Mouse (Mus musculus): Measurements from ENCODE around the gene Neurl3. TPM values are rescaled to one million over a fixed set of nuclear protein-coding genes. Genes with fewer than 3 reads are reported as not detected.

Gene Neurl3
- total and polyA plus RNA-seq, 3 experiments = 0.92 to 3.3 TPM; not detected in 1

DNA sequence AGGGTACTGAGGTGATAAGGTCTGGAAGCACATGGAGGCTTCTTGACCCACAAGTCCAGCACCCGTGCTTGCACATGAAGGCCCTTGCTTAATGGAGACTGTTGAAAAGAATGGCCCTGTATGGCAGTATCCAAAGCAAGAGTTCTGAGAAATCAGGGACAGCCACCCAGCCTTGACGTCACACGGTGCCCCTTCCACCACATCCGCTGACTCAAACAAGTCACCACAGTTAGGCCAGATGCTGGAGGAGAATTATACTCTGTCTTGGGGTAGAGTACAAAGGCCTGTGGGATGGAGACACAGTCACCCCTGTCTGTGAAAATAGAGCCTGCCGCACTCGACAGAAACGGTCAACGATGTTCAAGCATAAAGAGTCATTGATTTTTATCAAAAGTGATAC is 19.0 kb upstream of the Neurl3 start:
- H3K9me3 ChIP-seq (replicated peaks; ENCODE audit: insufficient read depth, low read length) = no peaks in the 10 kb centered on the region
- no peak for TF ChIP-seq ZMIZ1 (IDR thresholded peaks at IDR 0.05; ENCODE audit: low read depth, low read length)
- no peak for DNase-seq (ENCODE audit: low read depth, low spot score)
- no peak overlapping the region for H3K27ac ChIP-seq (ENCODE audit: control insufficient read depth, low read depth, low read length)
- H3K36me3 ChIP-seq (ENCODE audit: control insufficient read depth in 1 of 2, insufficient read depth in 2 of 2, low read length in 2 of 2) = no peaks in the 10 kb centered on the region
- no peaks in the 10 kb centered on the region for H3K4me1 ChIP-seq (ENCODE audit: control insufficient read depth in 1 of 2, insufficient read depth in 2 of 2, low read length in 2 of 2)
- H3K4me3 ChIP-seq (ENCODE audit: control insufficient read depth in 1 of 2, insufficient read depth in 1 of 2, low read depth in 2 of 2, low read length in 2 of 2) = no peak overlapping the region
- H3K27me3 ChIP-seq (ENCODE audit: control insufficient read depth in 1 of 2, insufficient read depth in 2 of 2, low read length in 2 of 2) = peaks cover 0 to 3% of the 10 kb centered on the region in 2 experiments; a peak in 1 of 4 replicates
- H3K79me2 ChIP-seq (ENCODE audit: control insufficient read depth, insufficient read depth, low read length, poor library complexity) = no peaks in the 10 kb centered on the region
- H3K9ac ChIP-seq (ENCODE audit: control insufficient read depth, low read depth, low read length, poor library complexity, severe bottlenecking) = no peak overlapping the region

DNA sequence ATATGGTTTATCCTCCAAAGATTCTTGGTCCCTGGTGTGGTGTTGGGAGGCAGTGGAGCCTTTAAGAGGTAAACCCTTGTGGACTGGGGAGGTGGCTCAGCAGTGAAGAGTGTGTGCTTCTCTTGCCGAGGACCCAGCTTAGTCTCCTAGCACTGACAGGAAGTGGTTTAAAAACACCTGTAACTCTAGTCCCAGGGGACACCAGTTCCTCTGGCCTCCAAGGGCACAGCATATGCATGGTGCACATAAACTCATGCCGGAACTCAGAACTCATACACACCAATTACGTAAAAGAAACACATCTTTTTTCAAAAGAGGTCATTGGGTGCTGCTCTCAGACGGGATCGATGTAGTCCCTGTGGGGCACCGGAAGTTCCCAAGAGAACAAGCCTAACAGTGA is 7.4 kb upstream of the Neurl3 start:
- TF ChIP-seq CHD1 (IDR thresholded peaks at IDR 0.05; ENCODE audit: low read depth, low read length) (no peak), MYB (IDR thresholded peaks at IDR 0.05; ENCODE audit: low read depth, low read length) (no peak), GABPA (IDR thresholded peaks at IDR 0.05; ENCODE audit: low read depth, low read length) (no peak), POLR2AphosphoS2 (IDR thresholded peaks at IDR 0.05; ENCODE audit: low read length) (no peak), ZKSCAN1 (IDR thresholded peaks at IDR 0.05; ENCODE audit: low read depth, low read length) (no peak), TBP (IDR thresholded peaks at IDR 0.05; ENCODE audit: low read depth, low read length) (no peak)
- DNase-seq (ENCODE audit: low read depth, low spot score) = no peak
- no peaks in the 10 kb centered on the region; a peak in 1 of 4 replicates for H3K36me3 ChIP-seq (ENCODE audit: control insufficient read depth in 1 of 2, insufficient read depth in 2 of 2, low read length in 2 of 2)
- H3K27me3 ChIP-seq (ENCODE audit: control insufficient read depth in 1 of 2, insufficient read depth in 2 of 2, low read length in 2 of 2) = no peaks in the 10 kb centered on the region
- H3K9ac ChIP-seq (ENCODE audit: control insufficient read depth, low read depth, low read length, poor library complexity, severe bottlenecking) = no peak overlapping the region
- H3K27ac ChIP-seq (ENCODE audit: control insufficient read depth, low read depth, low read length) = no peak overlapping the region
- no peaks in the 10 kb centered on the region for H3K79me2 ChIP-seq (ENCODE audit: control insufficient read depth, insufficient read depth, low read length, poor library complexity)
- no peaks in the 10 kb centered on the region for H3K4me1 ChIP-seq (ENCODE audit: control insufficient read depth in 1 of 2, insufficient read depth in 2 of 2, low read length in 2 of 2)
- no peaks in the 10 kb centered on the region for H3K9me3 ChIP-seq (replicated peaks; ENCODE audit: insufficient read depth, low read length)
- H3K4me3 ChIP-seq (ENCODE audit: control insufficient read depth in 1 of 2, insufficient read depth in 1 of 2, low read depth in 2 of 2, low read length in 2 of 2) = no peak overlapping the region

DNA sequence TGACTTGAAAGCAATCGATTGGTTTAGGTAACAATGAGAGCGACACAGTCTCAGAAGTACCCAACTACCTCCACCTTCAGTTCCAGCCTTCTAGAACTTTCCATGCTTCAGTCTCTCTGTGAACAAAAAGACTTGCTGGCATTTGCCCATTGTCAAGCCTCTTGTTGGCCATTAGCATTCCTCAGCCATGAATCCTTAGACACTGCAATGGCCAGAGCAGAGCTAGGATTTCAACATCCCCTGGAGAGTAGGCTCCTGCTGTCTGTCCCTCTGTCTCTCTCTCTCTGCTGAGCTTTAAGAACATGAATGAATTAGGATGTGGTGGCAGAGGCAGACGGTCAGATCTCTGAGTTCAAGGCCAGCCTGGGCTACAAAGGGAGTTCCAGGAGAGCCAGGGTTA is 6.5 kb upstream of the Neurl3 start:
- H3K4me1 ChIP-seq (ENCODE audit: control insufficient read depth in 1 of 2, insufficient read depth in 2 of 2, low read length in 2 of 2) = peaks cover 0 to 7% of the 10 kb centered on the region in 2 experiments; a peak in 2 of 4 replicates
- no peaks in the 10 kb centered on the region for H3K9me3 ChIP-seq (replicated peaks; ENCODE audit: insufficient read depth, low read length)
- no peak overlapping the region for H3K4me3 ChIP-seq (ENCODE audit: control insufficient read depth in 1 of 2, insufficient read depth in 1 of 2, low read depth in 2 of 2, low read length in 2 of 2)
- no peaks in the 10 kb centered on the region; a peak in 1 of 4 replicates for H3K36me3 ChIP-seq (ENCODE audit: control insufficient read depth in 1 of 2, insufficient read depth in 2 of 2, low read length in 2 of 2)
- no peaks in the 10 kb centered on the region for H3K79me2 ChIP-seq (ENCODE audit: control insufficient read depth, insufficient read depth, low read length, poor library complexity)
- DNase-seq (ENCODE audit: low read depth, low spot score) = no peak
- H3K27me3 ChIP-seq (ENCODE audit: control insufficient read depth in 1 of 2, insufficient read depth in 2 of 2, low read length in 2 of 2) = no peaks in the 10 kb centered on the region
- TF ChIP-seq NELFE (IDR thresholded peaks at IDR 0.05; ENCODE audit: low read depth, low read length) (no peak), SMC3 (IDR thresholded peaks at IDR 0.05; ENCODE audit: low read depth, low read length) (no peak)
- H3K27ac ChIP-seq (ENCODE audit: control insufficient read depth, low read depth, low read length) = no peak overlapping the region
- H3K9ac ChIP-seq (ENCODE audit: control insufficient read depth, low read depth, low read length, poor library complexity, severe bottlenecking) = no peak overlapping the region

DNA sequence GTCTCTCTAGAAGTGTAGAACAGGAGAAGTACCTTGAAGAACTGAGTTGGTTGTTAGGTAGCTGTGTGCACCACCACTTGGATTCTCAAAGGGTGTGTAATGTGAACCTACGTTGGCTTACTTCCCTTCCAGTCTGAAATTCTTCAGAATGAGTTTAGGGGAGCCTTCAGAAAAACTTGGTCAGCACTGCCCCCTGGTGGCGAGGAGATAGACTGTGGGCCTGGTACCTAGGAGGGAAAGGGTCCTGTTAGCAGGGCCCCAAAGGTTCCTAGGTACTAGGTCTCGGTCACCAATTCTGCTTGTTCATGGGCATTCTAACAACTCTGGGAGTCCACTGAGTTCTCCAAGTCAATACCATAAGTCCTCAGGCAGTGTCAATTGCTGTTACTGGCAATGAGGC is 4.7 kb upstream of the Neurl3 start:
- Histone ChIP-seq H3K27ac (ENCODE audit: control insufficient read depth, low read depth, low read length) (no peak overlapping the region), H3K27me3 (ENCODE audit: control insufficient read depth in 1 of 2, insufficient read depth in 2 of 2, low read length in 2 of 2) (no peaks in the 10 kb centered on the region), H3K79me2 (ENCODE audit: control insufficient read depth, insufficient read depth, low read length, poor library complexity) (no peaks in the 10 kb centered on the region), H3K36me3 (ENCODE audit: control insufficient read depth in 1 of 2, insufficient read depth in 2 of 2, low read length in 2 of 2) (peaks cover 0 to 9% of the 10 kb centered on the region in 2 experiments; a peak in 2 of 4 replicates), H3K9me3 (replicated peaks; ENCODE audit: insufficient read depth, low read length) (no peaks in the 10 kb centered on the region), H3K9ac (ENCODE audit: control insufficient read depth, low read depth, low read length, poor library complexity, severe bottlenecking) (no peak overlapping the region), H3K4me1 (ENCODE audit: control insufficient read depth in 1 of 2, insufficient read depth in 2 of 2, low read length in 2 of 2) (peaks cover 5 to 23% of the 10 kb centered on the region in 2 experiments), H3K4me3 (ENCODE audit: control insufficient read depth in 1 of 2, insufficient read depth in 1 of 2, low read depth in 2 of 2, low read length in 2 of 2) (no peak overlapping the region)
- peak; percentile 93 for TF ChIP-seq SMC3 (IDR thresholded peaks at IDR 0.05; ENCODE audit: low read depth, low read length)
- no peak for TF ChIP-seq ZKSCAN1 (IDR thresholded peaks at IDR 0.05; ENCODE audit: low read depth, low read length)
- TF ChIP-seq ZC3H11A (IDR thresholded peaks at IDR 0.05; ENCODE audit: low read depth, low read length) = peak; percentile 87
- TF ChIP-seq ZNF384 (IDR thresholded peaks at IDR 0.05; ENCODE audit: low read depth, low read length) = 0 out of 2 replicates have a peak, but pooled peaks have one; percentile 6
- no peak for TF ChIP-seq CHD1 (IDR thresholded peaks at IDR 0.05; ENCODE audit: low read depth, low read length)
- TF ChIP-seq CHD2 (IDR thresholded peaks at IDR 0.05; ENCODE audit: low read length) = no peak
- TF ChIP-seq ZMIZ1 (IDR thresholded peaks at IDR 0.05; ENCODE audit: low read depth, low read length) = no peak
- no peak for TF ChIP-seq ELF1 (IDR thresholded peaks at IDR 0.05; ENCODE audit: low read depth, low read length)
- TF ChIP-seq TCF12 (IDR thresholded peaks at IDR 0.05; ENCODE audit: low read depth, low read length) = no peak
- TF ChIP-seq CTCF (IDR thresholded peaks at IDR 0.05 in 2 of 3, conservative IDR thresholded peaks at IDR 0.05 in 1 of 3; ENCODE audit: control insufficient read depth in 1 of 3, insufficient read depth in 1 of 3, low read depth in 2 of 3, low read length in 3 of 3, poor library complexity in 1 of 3, severe bottlenecking in 1 of 3) = peak; percentile 83 to 98 (median 94)
- peak; percentile 98 for TF ChIP-seq RAD21 (IDR thresholded peaks at IDR 0.05; ENCODE audit: low read depth, low read length)
- TF ChIP-seq SIN3A (IDR thresholded peaks at IDR 0.05; ENCODE audit: low read length) = peak; percentile 43; the same call in 1 of the 2 replicates
- DNase-seq (ENCODE audit: low read depth, low spot score) = peak; percentile 90

All from MEL (cell line).